Mouse (Mus musculus) monocyte, adult 2 months (primary cell): ENCODE data around the gene Rnase11.

Experiments
- DNase-seq, 2 experiments: peaks; one replicate each; pipeline ENCODE4 v3.0.0; 2022; ENCODE audit warnings: low spot score in 2 of 2, low read depth in 1 of 2

Rnase11 gene

GRCm38 (mm10) chr14:51082599-51083581 lies 32.9 kb upstream of the Rnase11 start:
- DNase-seq, result peak in 1 of 2 experiments; percentile 51

GRCm38 (mm10) chr14:51081035-51081434 lies 31.1 kb upstream of the Rnase11 start:
- DNase-seq, result no peak

- no peak for DNase-seq
Observed at GRCm38 (mm10) chr14:51079180-51079579, 29.2 kb upstream of the Rnase11 start.

GRCm38 (mm10) chr14:51074335-51074734 lies 24.4 kb upstream of the Rnase11 start, which contains the start of gene Olfr750:
TSS of gene Olfr750 (minus strand) at chr14:51074435.
- DNase-seq, result no peak

- DNase-seq, result no peak
Observed at GRCm38 (mm10) chr14:51069617-51070016, 19.7 kb upstream of the Rnase11 start.

- no peak for DNase-seq
Observed at GRCm38 (mm10) chr14:51068956-51069355, 19.0 kb upstream of the Rnase11 start.

GRCm38 (mm10) chr14:51060761-51061160 lies 10.8 kb upstream of the Rnase11 start:
- no peak for DNase-seq

GRCm38 (mm10) chr14:51057401-51057831 lies 7.5 kb upstream of the Rnase11 start, which contains the start of gene Rnase12:
TSS of gene Rnase12 (minus strand) at chr14:51057661.
- no peak for DNase-seq

- DNase-seq, result no peak
Observed at GRCm38 (mm10) chr14:51054243-51055237, 4.6 kb upstream of the Rnase11 start.

GRCm38 (mm10) chr14:51053176-51053575 lies 3.2 kb upstream of the Rnase11 start:
- no peak for DNase-seq

- no peak for DNase-seq
Observed at GRCm38 (mm10) chr14:51051941-51052340, 2.0 kb upstream of the Rnase11 start.

- no peak for DNase-seq
Observed at GRCm38 (mm10) chr14:51047846-51048245, 2.1 kb downstream of the Rnase11 start.

- no peak for DNase-seq
Observed at GRCm38 (mm10) chr14:51041769-51042168, 8.2 kb downstream of the Rnase11 start, which contains the start of gene Rnase9. TSS of gene Rnase9 (minus strand) at chr14:51041869.

GRCm38 (mm10) chr14:51036214-51036613 lies 13.7 kb downstream of the Rnase11 start:
- no peak for DNase-seq

GRCm38 (mm10) chr14:51035206-51035605 lies 14.8 kb downstream of the Rnase11 start:
- no peak for DNase-seq

- no peak for DNase-seq
Observed at GRCm38 (mm10) chr14:51027387-51028155, 22.4 kb downstream of the Rnase11 start.

- DNase-seq, result peak in 1 of 2 experiments; percentile 44
Observed at GRCm38 (mm10) chr14:51026391-51027133, 23.4 kb downstream of the Rnase11 start.

- DNase-seq, result no peak
Observed at GRCm38 (mm10) chr14:51024820-51025219, 25.1 kb downstream of the Rnase11 start.

GRCm38 (mm10) chr14:51023457-51023856 lies 26.5 kb downstream of the Rnase11 start:
- no peak for DNase-seq

GRCm38 (mm10) chr14:51017256-51017655 lies 32.7 kb downstream of the Rnase11 start:
- DNase-seq, result no peak
